Mouse (Mus musculus) spleen, adult 2 months (tissue): ENCODE data around the gene Sntb2.

Experiments used
- CTCF ChIP-seq: fragments of 200-500 bp; IDR thresholded peaks from 2 replicates; pipeline ENCODE4 v1.5.1; 2011; ENCODE audit warnings: mild to moderate bottlenecking, inconsistent platforms; ENCODE audit not compliant: insufficient read depth, insufficient read length, insufficient replicate concordance; ENCODE audit errors: extremely low read depth
- POLR2A ChIP-seq: fragments of 200-500 bp; IDR thresholded peaks from 2 replicates; pipeline ENCODE4 v1.6.1; 2011; ENCODE audit warnings: low read depth, low read length, inconsistent platforms

- TF ChIP-seq CTCF (no peak), POLR2A (no peak)
Observed at GRCm38 (mm10) chr8:106899473-106899872, 36.1 kb upstream of the Sntb2 start.
